Mouse (Mus musculus) kidney, adult 8-10 months (tissue): ENCODE data around the gene Otoa.

Source experiments
- DNase-seq, 2 experiments: peaks; one replicate each; pipeline ENCODE4 v3.0.0; 2022

Gene Otoa

DNA sequence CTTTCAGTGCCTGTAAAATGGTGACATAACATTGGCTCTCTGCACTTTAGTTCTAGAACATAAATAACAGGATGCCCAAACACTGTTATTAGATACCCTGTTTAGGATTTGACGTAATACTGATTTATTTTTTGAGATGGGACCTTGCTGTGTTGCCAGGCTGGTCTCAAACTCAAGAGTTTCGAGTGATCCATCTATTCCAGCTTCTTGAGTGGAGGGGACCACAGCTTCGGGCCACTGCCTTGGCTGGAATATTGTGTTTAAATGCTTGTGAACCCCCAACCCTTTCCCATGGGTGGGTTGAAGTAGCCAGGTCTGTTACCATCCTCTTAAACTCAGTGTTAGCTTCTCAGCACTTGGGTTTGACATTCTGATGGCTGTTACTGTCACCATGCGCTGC is at the start of gene Otoa:
Gene Otoa (plus strand): TSS at position 301 of the 400 bp plus-strand sequence.
- DNase-seq, result no peak

DNA sequence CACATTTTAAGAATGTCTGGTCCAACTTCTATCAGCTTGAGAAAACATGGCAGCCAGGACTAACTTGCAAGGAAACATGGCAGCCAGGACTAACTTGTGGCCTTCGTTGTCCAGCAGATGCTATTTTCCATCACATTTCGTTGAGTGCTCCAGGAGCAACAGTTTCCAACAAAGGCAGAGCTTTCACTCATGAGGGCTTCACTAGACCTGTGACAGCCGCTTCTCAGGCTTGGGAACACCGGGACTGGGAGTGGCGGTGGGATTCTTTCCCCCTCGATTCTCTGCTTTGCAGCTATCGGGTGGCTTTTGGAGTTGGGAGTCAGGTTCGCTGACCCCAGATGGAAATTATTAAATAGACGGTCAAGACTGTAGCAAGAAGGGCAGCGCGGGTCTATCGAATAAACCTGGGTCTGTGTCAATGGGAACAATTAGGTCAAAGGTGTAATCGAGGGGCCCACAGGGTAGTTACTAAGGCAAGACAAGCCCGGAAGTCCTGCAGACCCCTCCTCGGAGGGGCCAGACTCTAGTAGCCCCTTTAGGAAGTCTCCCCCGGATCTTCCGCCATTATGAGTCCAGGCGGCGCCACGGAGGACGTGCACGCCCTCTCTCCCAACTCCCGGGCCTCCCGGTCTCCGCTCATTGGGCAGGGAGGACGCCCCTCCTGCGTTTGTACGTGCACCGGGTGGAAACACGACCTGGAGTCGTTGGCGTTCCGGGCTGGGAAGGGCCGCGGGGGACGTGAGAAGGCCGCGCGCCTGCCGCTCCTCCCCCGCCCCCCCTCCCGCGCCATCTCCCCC is 47.4 kb upstream of the Otoa start, which contains the start of gene Mettl9:
Gene Mettl9 (plus strand): TSS at position 590 of the 797 bp plus-strand sequence.
- peak; percentile 91 to 92 for DNase-seq

DNA sequence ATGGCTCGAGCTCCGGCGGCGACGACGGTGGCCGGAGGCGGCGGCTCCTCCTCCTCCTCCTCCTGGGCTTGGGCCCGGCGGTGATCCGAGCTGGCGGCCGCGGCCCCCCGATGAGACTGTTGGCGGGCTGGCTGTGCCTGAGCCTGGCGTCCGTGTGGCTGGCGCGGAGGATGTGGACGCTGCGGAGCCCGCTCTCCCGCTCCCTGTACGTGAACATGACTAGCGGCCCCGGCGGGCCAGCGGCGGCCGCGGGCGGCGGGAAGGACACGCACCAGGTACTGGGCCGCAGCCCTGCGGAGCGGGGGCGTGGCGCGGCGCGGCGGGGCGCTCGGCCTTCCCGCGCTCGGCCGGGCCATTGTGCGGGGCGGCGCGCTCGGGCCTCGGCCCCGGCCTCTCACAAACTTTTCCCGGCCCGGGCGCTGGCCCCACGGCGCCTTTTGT is 46.7 kb upstream of the Otoa start:
- peak in 1 of 2 experiments; percentile 48 for DNase-seq

DNA sequence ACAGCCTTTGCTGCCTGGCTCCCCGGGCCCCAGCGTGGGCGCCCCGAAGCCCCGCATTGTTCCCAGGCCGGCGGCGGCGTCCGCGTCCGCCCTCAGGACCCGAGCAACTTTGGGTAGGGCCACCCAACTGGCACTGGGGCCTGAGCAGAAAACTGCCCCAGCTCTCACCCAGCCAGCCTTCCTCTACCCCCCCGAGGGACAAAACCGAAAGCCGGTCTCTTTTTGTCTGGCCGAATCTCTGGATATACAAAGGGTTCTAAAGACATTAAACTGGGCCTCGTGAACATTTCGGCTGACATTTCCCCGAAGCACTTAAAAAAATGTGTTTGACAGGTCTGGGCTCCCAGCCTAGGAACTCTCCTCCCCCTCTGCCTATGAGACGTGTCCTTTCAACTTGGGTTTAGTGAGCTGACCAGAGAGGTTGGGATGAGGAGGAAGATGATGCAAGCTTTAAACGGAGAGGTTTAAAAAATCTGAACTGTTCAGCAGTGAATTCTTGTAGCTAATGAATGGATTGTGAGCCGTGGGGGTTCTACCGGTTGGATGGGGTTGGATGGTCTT is 46.2 kb upstream of the Otoa start:
- DNase-seq, result peak; percentile 36 to 37

DNA sequence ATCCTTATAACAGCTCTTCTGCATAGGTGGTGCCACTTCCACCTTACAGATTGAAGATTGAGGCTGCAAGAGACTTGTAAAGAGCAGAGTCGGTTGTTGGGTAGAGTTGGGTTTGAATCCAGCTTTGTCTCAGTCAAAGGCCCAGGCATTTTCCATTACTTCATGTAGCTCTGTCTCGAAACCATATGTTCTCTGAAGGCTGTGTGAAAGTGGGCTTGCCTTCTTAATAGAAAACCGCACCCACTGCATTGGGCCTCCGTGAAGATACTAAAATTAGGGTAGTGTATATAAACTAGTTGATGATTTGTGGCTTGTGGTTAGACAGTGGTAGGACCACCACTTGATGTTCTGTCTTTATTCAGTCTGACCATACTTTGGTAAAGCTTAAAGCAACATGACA is 40.9 kb upstream of the Otoa start:
- DNase-seq, result no peak

DNA sequence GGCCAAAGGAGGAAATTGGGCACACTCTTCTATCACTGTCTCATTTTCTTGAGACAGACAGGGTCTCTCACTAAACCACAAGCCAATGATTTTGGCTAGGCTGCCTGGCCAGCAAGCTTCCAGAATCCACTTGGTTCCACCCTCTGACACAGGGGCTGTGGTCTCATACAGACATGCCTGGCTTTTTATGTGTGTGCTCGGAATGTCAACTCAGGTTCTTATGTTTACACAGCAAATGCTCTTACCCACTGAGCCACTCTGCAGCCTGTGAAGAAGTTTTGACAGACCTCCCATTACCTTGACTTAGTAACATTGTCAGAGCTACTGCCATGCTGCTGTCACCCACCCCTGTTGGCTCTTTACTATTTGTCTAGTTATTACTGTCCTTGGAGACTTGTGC is 39.5 kb upstream of the Otoa start:
- no peak for DNase-seq

DNA sequence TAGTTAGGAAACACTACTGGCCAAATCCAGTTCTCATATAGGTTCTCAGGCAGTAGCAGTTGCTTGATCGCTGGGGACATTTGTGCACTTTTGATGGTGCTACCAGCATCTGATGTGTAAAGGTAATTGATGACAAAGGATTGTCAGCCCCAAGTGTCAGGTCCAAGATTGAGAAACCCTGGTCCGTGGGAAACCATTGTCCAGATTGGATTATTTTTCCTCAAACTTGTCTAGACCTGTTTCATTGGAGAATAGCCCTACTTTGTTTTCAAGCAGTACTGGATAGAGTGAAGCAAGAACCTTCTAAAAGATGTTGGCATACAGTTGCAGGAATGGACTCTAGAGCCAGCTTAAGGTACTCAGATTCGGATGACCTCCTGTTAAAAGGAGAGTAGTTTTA is 38.4 kb upstream of the Otoa start:
- no peak for DNase-seq

DNA sequence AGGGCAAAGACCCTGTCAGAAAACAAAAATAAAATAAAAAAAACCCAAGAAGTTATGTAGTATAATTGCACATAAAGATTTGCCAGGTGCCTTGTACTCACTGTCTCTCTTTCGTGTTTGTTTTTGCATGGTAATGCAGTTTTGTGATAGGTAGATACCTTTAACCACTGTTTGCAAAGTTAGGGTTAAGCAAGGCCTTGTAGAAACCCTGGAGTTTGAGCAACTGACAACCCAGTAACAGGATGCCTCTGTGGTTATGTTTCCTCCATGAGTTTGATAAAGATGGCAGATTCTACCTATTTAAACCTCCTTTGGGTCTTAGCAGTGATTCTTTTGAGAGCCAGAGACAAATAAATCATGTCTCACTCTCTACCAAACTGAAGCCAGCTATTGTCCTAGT is 37.9 kb upstream of the Otoa start:
- DNase-seq, result no peak

DNA sequence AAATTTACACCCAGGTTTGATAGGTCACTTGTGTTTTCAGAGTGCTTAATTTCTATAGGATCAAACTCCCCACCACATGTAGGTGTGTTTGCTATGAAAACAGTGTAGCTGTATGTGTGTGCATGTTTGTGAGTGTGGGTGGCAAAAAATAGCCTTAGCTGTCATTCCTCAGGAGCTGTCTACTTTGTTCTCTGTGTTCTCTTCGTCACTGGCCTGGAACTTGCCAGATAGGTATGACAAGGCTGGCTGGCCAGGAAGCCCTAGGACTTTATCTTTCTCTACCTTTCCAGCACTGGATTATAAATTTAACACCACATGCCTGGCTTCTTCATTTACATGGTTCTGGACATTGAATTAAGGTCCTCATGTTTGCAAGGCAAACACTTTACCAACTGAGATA is 37.2 kb upstream of the Otoa start:
- no peak for DNase-seq

DNA sequence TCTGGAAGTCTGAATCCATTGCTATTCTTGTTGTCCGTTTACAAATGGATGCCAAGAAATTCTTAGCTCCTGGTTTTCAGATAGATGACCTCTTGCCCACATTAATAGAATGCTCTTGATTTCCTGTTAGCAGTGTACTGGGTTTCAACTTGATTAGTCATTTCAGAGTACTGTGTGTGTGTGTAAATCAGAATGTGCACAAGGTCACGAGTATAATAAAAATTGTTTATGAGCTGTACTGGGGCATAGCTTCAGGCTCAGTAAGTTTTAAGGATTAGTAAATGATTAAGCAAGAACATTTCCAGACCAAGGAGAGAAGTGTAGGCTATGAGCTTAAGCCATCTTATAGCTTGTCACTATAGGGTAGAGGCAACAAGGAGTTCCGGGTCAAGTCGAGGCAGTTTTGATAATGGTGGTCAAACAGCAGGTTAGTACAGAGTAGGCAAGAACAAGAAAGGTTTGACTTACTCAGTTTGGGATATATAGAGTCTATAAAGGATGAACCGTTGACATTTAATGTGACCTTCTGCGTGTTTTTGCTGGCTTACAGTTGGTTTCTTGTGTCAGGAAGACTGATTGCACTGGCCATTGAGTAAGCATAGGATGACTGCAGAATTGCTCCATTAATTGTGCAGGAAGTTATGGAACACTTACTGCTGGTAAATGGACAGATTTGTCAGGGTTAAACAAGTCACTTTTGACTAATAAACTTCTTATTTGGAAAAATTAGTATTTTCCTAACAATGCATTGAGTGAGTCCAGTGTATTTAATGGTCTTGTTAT is 35.6 kb upstream of the Otoa start:
- DNase-seq, result peak in 1 of 2 experiments; percentile 47

DNA sequence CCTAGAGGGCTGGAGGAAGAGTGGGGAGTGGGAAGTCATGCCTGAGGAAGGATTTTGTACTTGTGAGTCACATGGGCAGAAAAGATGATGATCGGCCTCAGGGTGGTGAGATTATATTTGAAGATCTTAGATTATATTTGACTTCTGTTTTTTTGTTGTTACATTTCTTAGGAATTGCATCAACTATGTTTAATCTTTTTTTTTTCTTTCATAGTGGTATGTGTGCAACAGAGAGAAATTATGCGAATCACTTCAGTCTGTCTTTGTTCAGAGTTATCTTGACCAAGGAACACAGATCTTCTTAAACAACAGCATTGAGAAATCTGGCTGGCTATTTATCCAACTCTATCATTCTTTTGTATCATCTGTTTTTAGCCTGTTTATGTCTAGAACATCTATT is 33.8 kb upstream of the Otoa start:
- no peak for DNase-seq

DNA sequence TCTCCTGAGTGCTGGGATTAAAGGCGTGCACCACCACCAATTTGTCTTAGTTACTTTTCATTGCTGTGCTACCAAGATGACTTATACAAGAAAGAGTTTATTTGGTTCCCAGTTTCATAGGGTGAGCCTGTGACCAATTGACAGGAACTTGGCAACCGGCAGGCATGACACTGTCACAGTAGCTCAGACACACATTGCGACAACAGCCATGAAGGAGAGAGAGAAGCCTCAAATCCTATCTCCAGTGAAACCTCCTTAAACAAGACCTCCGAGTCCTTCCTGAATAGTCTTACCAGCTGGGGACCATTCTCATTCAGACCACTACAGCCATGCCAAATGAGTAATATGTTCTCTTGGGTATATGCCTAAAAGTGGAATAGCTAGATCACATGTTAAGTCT is 28.4 kb upstream of the Otoa start:
- DNase-seq, result no peak

DNA sequence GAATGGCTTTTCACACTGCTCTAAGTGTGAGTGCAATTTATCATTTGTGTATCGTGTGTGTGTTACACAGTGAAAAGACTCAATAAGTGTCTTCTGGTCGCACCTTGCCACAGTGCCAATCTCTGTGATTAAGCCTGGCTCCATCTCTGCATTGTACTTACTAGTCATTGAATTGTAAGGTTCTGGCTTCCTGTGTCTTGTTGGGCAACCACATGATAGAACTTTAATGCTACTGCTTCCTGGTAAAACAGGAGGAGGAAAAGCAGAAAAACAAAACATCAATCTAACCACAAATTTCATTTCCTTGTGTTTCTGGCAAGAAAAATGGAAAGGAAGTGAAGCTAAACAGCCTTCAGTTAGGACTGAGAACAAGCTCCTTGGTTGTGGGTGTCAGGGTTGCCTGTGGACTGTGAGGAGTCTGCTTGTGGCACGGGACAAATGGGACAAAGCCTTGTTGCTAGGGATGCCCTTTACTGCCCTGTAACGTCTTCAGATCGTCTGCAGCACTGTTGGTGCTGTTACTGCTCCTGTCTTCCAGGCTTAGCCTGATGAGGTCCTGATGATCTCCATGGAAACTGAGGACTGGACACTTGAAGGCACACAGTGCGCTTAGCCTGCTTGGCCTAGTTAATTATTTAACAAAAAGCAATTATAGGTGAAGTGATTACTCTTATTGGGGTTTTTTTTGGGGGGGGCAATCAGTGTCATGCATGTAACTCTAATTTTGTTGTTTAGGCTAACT is 21.8 kb upstream of the Otoa start:
- DNase-seq, result no peak

DNA sequence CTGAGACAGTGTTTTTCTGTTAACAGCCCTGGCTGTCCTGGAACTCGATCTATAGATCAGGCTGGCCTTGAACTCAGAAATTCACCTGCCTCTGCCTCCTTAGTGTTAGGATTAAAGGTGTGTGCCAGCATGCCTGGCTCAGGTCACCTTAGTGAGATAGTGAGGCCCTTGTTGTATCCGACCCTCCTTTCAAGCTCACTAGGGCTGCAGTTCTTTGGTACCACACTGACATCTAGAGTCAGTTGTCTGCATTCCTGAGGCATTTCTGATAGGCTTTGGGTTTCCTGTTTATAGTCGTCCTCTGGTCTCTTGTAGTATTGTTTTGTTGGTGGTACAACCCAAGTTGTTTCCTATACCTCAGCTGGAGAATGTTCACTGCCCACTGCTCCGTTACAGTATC is 17.1 kb upstream of the Otoa start:
- no peak for DNase-seq

DNA sequence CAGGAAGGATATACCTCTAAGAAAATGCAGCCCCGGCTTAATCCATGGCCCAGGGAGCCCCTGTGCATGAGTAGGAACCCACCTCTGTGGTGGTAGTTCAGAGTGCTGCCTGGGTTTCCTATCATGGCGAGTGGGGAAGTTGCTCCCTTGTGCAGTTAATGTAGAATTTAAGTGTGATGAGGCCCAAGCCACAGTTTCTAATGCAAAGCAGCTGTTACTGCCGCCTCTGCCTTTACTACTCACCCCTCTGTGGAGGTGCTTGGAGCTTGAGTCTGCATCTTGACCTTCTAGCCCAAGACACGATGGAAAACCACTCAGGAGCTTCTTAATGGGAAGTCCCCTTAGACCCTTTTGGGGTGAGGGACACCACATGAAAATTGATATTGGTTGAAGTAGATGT is 10.2 kb upstream of the Otoa start:
- DNase-seq, result no peak

DNA sequence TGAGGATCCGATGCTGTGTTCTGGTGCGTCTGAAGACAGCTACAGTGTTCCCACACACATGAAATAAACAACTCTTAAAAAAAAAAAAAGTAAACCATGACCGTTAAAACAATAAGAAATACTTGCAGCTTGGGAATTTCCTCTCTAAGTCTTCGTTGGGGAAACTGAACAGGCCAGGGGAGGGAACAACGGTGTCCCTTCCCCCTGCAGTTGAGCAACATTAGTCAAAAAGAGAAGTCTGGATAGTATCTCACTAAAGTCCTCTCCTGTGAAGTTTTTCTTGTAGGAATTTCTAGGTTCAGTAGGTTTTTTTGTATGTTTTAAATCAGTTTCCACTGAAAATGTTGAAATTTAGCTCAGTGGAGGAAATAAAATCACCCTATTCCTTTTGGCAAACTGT is 8.9 kb upstream of the Otoa start:
- DNase-seq, result no peak

DNA sequence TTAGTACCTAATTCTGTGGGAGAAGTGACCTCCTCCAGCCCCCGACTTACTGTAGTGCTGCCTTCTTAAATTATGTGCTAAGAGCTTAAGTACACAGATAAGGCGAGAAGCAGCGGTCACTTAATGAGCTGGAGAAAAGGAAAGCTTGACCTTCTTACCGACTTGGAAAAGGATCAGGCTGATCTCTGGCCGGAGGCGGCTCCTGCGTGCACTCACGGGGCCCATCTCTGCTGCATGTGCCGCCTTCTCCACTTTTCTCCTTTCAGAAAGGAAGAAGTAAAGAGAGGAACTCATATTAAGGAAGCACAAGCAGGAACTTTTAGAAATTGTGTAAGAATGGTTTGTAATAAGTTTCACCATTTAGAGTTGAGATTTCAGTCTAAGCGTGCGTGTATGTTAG is 7.2 kb upstream of the Otoa start, which contains the start of gene Igsf6:
Gene Igsf6 (minus strand): TSS at position 292 of the 400 bp plus-strand sequence.
- DNase-seq, result peak; percentile 31 to 34

DNA sequence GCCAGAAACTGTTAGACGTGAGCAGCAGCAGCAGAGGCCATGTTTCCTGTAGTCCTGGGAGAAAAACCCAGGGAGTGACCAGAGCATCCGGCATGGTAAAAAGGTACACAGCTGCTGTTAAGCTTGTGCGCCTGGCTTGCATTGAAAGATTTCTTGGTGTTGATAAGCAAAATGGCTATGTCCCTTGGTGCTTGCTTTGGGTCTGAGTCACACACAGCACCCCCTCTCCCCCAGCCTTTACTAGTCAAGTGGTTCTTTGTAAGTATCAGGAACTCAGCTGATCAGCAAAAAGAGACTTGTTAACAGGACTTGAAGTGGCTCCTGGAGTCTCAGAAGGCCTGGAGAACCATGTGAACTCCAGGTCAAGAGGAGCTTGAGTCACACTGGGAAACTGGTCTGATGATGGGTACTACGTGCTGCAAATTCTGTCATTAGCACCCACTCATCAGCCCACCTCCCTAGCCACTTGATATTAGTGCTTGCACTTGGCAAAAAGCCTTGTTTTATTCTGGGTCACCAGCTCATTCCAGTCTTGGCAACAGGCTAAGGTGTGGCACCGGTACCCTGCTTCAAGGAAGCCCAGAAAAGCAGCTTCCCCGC is 6.5 kb upstream of the Otoa start:
- DNase-seq, result no peak

DNA sequence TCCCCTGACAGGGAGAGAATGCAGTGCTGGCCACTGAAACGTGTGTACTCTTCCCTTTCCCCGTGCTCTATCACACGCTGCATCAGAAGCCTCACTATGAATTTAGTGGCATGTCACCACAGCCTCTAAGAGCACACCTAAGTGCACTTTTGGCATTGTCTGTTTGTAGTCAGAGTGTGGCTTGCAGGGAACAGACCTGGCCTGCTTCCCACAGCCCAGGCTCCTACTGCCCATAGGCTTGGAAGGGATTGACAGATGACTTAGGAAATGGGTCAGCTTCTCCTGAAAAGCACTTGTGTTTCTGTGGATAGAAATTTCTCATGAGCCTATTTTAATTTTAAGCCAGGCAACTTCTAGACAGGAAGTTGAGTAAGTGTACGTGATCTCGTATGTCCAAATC is 6.0 kb upstream of the Otoa start:
- no peak for DNase-seq

DNA sequence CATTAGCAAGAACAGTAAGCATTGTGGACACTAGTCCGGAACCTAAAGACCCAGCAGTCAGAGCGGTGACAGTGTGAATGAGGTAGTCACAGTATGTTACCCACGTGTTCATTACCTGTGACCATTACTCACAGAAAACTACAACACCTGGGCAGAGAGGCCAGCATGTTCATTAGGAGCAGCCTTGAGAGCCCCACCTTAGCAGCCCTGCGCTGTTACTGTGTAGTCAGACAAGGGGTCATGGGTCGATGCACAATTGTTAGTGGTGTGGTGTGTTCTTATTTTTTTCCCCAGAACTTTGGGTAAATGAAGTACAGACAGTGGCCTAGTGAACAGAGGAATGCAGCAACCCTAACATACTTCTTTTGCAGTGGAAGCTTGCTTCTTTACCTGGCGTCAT is 4.1 kb upstream of the Otoa start:
- no peak for DNase-seq

DNA sequence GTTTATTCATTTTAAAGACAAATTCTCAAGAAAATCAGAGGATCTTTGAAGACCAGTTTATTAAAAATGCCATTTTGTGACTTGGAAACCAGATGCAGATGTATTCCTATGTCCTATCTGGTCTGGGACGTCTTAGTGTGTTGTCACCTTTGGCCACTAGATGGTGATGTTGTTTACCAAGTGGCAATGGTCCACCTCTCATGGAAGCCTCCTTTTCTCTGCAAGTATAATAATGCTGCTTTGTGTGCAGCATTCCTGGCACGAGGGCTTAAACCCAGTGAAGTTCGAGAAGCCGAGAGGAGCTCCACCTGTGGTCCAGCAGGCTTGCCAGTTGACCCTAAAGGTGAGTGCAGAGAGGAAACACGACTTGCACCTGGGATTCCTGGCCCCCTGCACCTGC is 3.6 kb upstream of the Otoa start:
- DNase-seq, result peak; percentile 43 to 62

DNA sequence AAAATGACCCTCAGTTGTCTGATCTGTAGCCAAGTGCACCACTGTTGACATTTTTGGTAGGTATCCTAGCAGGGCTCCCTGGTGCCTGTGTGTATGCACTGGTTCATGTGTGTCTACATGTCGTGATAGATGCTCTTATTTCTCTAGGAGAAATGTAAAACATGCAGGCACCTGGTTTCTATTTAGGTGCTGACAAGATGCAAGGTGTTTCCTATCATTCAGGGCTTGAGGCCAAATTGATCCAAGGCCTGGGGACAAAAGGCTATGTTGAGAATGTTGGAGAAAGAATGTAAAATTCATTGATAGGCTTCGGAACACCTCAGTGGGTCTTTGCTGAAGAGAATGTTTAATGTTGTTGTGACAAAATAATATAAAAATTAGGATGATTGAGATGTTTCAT is 366 bp downstream of the Otoa start:
- no peak for DNase-seq
